Mouse (Mus musculus) heart, adult 11 months (tissue): ENCODE data around the gene Epor.

Source experiments
- DNase-seq: peaks from one replicate; pipeline ENCODE4 v3.0.0; 2022

The Epor gene

DNA sequence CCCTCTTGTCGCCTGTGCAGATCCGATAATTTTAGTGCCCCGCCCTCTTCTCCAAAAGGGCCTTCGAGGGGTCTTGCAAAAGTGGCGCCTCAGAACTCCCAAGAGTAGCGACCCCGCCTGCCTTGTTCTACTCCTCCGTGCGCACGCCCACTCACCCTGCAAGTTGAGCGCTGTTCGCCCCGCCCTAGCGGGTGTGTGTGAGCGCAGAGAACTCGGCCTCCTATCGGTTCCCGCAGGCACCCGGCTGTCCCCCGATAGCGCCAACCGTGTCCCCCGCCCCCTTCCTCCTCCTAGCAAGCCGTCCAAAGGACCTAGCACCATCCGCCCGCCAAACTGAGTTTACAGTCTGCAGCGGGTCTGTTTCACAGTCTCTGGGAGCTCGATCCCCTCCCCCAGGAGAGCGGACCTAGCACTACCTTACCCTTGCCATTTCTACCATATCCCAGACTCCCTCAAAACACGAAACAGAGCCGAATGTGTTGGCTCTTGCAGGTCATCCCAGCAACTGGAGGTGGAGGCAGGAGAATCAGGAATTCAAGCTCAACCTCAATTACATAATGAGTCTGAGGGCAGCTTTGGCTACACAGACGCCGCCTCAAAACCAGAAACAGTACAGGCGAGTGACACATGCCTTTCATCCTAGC, 768 bp downstream of the Epor start:
- peak; percentile 98 for DNase-seq

GRCm38 (mm10) chr9:21962010-21962409, 1.3 kb downstream of the Epor start:
- no peak for DNase-seq

GRCm38 (mm10) chr9:21961366-21961980, 1.8 kb downstream of the Epor start:
- DNase-seq = no peak

DNA sequence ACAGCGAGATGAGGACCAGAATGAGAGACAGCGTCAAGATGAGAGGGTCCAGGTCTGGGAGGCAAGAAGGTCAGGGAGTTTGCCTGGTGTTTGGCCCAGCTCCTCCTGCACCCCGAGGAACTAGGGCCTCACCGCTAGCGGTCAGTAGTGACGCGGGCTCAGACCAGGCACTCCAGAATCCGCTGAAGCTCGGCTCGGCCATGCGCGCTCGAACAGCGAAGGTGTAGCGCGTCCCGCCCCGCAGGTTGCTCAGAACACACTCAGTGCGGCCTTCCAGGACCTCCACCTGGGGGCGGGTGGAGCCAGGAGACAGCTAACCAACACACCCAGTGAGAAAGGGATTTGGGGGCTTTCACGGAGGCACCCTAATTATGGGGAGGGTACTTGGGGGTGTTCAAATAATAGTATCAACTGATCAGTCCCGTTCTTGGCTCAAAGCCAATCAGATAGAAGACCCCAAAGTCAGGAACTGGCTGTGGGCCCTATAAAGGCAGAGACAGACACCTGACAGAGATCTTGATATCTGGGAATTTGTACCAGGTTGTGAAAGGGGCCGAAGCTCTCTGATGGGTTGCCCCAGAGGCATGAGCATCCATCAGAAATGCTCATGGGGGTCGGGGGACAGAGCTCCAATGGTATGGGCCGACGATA, 2.6 kb downstream of the Epor start:
- DNase-seq = no peak

GRCm38 (mm10) chr9:21960135-21960534, 3.2 kb downstream of the Epor start:
- no peak for DNase-seq

GRCm38 (mm10) chr9:21959244-21959643, 4.1 kb downstream of the Epor start:
- no peak for DNase-seq

GRCm38 (mm10) chr9:21958372-21958771, 4.9 kb downstream of the Epor start:
- no peak for DNase-seq

GRCm38 (mm10) chr9:21955570-21956281, 7.6 kb downstream of the Epor start, which contains the start of gene Swsap1:
Gene Swsap1, plus strand, starts transcription at chr9:21955755.
- DNase-seq = peak; percentile 100

DNA sequence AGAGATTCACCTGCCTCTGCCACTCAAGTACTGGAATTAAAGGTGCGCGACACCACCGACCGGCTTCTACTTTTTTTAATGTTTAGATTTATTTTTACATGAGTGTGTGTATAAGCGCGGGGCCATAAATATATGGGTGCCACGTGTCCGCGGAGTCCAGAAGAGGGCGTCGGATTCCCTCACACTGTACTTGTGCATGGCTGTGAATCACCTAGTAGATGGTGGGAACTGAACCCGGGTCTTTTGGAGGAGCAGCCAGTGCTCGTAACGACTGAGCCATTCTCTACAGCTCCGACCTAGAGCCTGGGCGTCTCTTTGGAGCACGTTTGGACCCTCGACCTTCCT, 8.1 kb downstream of the Epor start:
- DNase-seq = no peak

DNA sequence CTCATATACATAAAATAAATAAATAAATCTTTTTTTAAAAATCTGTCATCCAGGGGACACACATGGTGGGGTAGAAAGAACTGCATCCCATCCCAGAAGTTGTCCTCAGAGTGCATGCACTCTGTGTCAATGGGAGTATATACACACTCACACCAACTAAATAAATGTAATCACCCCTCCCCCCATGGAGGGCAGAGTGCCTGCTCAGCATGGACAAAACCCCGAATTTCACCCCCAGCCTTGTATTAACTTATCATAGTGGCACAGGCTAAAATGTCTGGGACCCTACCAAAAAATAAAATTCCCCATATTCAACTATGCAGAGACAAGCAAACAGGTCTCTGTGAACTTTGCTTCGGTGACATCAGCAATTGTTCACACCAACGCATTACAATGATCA, 8.7 kb downstream of the Epor start:
- no peak for DNase-seq

- DNase-seq = no peak
Observed at GRCm38 (mm10) chr9:21953600-21953999, 9.7 kb downstream of the Epor start.

DNA sequence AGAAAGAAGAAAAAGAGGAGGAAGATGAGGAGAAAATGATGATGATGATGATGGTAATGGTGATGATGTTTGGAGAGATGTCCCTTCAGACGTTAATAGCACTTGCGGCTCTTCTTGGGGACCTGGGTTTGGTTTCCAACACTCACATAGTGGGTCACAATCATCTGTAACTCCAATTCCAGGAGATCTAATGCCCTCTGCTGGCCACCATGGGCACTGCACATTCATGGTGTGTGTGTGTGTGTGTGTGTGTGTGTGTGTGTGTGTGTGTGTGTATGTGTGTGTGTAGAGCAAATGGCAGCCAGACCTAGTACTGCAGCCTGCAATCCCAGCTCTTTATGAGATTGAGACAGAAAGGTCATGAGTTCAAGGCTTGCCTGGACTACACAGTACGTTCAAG, 11.3 kb downstream of the Epor start:
- DNase-seq = no peak

- no peak for DNase-seq
Observed at GRCm38 (mm10) chr9:21950322-21950721, 13.0 kb downstream of the Epor start.

GRCm38 (mm10) chr9:21948790-21949189, 14.5 kb downstream of the Epor start:
- DNase-seq = no peak

DNA sequence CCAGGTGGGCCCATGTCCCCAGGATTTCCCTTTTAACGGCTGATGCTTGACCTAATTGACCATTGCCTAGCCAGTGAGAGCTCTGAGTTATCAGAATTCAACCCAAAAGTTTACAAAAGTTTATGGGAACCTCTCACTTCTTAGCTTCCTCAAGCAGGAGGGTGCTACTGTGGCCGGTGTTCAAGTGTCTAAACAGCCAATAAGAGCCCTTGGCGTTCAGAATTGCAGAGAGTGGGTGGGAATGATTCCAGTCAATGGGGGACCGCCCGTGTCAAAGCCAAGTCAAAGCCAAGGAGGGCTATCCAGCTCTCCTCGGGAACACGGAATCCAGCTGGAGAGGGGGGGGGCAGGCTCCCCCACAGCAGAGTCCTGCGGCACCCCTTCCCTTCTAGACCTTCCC, 15.2 kb downstream of the Epor start:
- DNase-seq = no peak

DNA sequence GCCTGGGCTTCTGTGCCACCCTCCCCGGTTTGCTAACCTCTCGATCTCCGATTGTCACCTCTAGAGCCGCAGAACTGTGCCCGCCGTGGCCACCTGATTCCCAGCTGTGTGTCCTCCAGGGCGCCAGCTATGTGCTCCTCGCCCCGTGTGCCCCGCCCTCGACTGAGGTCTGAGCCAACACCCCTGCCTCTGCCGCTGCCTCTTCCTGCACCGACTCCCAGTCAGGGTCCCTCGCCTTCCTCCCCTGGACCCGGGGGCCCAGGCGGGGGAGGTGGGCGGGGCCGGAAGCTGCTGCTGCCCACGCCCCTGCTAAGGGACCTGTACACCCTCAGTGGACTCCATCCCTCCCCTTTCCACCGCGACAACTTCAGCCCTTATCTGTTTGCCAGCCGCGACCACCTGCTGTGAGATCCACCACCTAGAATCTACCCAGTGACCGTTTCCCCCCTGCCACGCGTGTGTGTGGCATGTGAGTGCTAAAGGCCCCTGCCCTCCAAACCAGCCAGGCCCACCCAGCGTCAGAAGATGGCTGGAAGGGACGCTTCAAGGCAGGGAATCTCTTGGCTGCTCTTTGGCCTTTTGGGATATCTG, 15.7 kb downstream of the Epor start:
- no peak for DNase-seq

DNA sequence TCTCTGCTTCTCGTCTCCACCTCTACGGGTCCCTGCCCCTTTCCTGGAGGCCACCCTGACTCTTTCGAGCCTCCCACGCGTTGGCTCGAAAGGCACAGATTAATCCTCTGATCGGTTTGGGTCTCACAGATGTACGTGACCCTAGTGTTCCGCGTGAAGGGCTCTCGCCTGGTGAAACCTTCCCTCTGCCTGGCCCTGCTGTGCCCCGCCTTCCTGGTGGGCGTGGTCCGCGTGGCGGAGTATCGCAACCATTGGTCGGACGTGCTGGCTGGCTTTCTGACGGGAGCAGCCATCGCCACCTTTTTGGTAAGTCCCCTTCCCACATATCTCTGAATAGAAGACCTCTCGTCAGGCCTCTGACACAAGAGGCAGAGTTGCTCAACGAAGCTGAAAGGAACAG, 19.0 kb downstream of the Epor start:
- DNase-seq = no peak

DNA sequence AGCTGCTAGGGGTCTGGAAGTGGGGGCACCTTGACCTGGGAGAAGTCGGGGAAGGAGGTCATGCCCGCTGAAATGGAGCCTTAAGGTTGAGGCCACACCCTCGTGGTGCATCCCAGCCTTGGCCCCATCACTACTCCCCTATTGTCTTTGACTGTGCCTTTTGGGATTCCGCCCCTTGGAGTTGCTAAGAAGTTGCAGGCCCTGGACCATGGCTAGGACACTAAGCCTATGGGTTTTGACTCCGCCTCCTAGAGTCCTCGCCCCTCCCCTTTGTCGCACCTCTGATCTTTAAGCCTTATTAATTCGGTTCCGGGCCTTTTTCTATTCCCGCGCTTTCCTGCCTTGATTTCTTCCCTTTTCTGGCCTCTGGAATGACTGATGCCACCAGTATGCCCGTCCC, 19.7 kb downstream of the Epor start:
- no peak for DNase-seq

- peak; percentile 85 for DNase-seq
Observed at GRCm38 (mm10) chr9:21943046-21943445, 20.3 kb downstream of the Epor start.

DNA sequence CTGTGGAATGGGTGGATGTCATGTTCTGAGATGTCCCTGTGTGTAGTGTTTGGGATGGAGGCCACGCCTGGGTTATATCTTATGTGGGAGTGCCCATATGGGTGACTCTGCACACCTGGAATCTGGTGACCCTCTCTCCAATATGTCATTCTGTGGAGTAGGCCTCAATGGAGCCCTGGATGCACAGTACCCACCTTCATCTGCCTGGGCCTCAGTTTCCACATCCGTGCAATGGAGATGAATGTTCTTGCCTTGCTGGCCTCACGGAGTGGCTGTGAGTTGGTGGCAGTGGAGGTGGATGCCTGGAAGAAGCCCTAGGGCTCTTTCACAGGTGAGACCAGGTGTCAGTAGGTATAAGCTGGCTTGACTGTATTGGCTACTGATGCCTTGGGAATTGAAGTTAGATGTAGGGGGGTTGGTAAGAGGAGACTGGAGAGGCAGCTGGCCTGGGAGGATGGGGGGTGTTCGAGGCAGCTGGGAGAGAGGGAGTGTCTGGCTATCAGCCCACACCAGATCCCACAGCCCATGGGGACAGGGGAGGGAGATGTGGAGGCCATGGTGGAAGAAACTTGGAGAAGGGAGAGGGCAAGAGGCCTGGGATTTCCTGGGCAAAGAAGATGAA, 25.0 kb downstream of the Epor start:
- peak; percentile 91 for DNase-seq

DNA sequence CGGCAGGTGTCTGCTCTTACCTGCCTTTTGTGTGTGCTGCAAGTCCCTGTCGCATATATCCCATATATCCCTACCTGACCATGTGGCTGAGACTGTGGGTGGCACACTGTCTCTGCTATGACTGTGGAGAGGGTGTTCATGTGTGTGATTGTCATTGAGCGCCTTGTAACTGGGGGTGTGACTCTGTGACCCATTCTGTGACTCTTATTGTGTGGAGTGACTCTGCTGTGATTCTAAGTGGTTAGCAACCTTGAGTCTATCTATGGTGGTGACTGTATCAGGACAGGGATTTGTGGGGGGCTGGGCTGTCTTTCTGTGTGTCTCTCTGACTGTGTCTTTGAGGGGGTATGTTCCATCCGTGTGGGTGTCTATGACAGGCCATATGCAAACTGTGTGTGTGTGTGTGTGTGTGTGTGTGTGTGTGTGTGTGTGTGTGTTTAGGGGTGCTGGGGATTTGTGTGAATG, 25.6 kb downstream of the Epor start:
- DNase-seq = peak; percentile 92

DNA sequence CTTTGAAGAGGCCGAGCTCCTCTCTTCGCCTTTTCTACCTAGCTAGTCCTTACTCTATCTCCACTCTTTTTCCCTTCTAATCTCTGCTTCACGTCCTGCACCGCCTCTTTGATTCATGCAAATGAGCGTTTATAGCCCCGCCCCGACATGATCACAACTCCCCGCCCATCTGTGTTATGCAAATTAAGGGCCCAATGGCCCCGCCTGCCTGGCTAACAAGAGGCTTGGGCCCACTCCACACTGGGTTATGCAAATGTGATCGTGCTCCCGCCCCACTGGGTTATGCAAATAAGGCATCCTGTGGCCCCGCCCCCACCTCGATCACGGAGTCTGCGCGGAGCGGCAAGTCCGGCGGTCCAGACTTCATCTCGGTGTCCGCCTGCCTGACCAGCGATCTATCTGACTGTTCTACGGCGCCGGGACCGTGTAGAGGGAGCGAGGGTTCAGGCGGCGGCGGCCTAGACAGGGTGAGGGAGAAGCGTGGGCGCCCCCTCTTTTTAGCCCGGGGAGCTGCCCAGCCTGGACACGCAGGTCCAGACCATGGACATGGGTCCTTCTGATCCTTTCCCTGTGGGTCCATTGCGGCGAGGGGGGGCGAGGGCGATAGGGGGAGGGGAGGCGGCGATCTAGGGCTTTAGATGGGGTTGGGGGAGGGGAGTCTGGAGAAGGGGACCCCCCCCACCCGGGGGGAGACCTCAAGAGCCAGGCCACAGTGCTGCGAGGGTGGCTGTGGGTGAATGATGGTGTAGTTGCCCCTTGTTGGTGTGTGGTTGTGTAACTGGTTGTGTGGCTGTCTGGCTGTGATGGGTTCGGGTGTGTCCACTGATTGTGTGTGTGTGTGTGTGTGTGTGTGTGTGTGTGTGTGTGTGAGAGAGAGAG, 26.4 kb downstream of the Epor start, which contains the start of gene Plppr2:
Plppr2 (plus strand) TSS at position 342 of the 879 bp plus-strand sequence.
- DNase-seq = peak; percentile 99
